Mouse (Mus musculus) hindbrain, embryonic 11.5 days (tissue): ENCODE measurements at regions not wholly inside any gene's neighbourhood (a gene's known extent, or its start where the extent isn't known, plus 50 kb on each side); places are given as distances from the start of the nearest gene placed in this dataset.

Experiments
- ATAC-seq: fragments of 200-750 bp; cut with Nextera tagmentation; 2 replicates; pipeline ENCODE4 v1.8.0; 2017; ENCODE audit warnings: mild to moderate bottlenecking, moderate TSS enrichment, moderate library complexity; ENCODE audit not compliant: low FRiP score
- DNase-seq: peaks from one replicate; pipeline ENCODE4 v3.0.0-alpha.2; 2015; ENCODE audit warnings: low spot score
- H3K27ac ChIP-seq: fragments of 300-500 bp; sonication (generic); 2 replicates; pipeline ENCODE4 v1.5.1; 2014; ENCODE audit warnings: mild to moderate bottlenecking, low read depth, low read length
- H3K27me3 ChIP-seq: fragments of 300-500 bp; sonication (generic); 2 replicates; pipeline ENCODE4 v1.6.1; 2014; ENCODE audit warnings: mild to moderate bottlenecking, low read length, moderate library complexity, mixed read lengths; ENCODE audit not compliant: control insufficient read depth, insufficient read depth
- H3K36me3 ChIP-seq: fragments of 300-500 bp; sonication (generic); 2 replicates; pipeline ENCODE4 v1.6.1; 2014; ENCODE audit warnings: mild to moderate bottlenecking, low read length, moderate library complexity, mixed read lengths; ENCODE audit not compliant: control insufficient read depth, insufficient read depth
- H3K4me1 ChIP-seq: fragments of 300-500 bp; sonication (generic); replicated peaks from 2 replicates; pipeline ENCODE4 v1.6.1; 2014; ENCODE audit warnings: low read length, mixed read lengths; ENCODE audit not compliant: control insufficient read depth, insufficient read depth
- H3K4me2 ChIP-seq: fragments of 300-500 bp; sonication (generic); replicated peaks from 2 replicates; pipeline ENCODE4 v1.6.1; 2014; ENCODE audit warnings: mild to moderate bottlenecking, low read depth, low read length
- H3K4me3 ChIP-seq: fragments of 300-500 bp; sonication (generic); 2 replicates; pipeline ENCODE4 v1.5.1; 2014; ENCODE audit warnings: low read depth, low read length
- H3K9ac ChIP-seq: fragments of 300-500 bp; sonication (generic); 2 replicates; pipeline ENCODE4 v1.6.1; 2014; ENCODE audit warnings: low read depth, low read length
- H3K9me3 ChIP-seq: fragments of 300-500 bp; sonication (generic); 2 replicates; pipeline ENCODE4 v1.6.1; 2016; ENCODE audit warnings: low read length; ENCODE audit not compliant: control insufficient read depth
- WGBS: fragments of 180-500 bp; shearing (Covaris S2); extraction: QIAGEN DNeasy Blood & Tissue Kit; methylation state at CpG from one replicate; pipeline ENCODE4 v1.1.7; 2014; 5-methylcytosine and 5-hydroxymethylcytosine counted together

GRCm38 (mm10) chr15:74461935-74462334 lies 174.2 kb downstream of the Mroh4 start:
- ATAC-seq (no peak), DNase-seq (no peak)
- no peak overlapping the region for H3K4me3 ChIP-seq
- H3K27ac ChIP-seq, result no peak overlapping the region
- no peaks in the 10 kb centered on the region for H3K4me1 ChIP-seq
- 87% methylated on average over 5 of the region's 5 CpGs for WGBS
- H3K9ac ChIP-seq, result no peak overlapping the region
- H3K27me3 ChIP-seq, result no peaks in the 10 kb centered on the region
- H3K4me2 ChIP-seq, result no peak overlapping the region
- H3K9me3 ChIP-seq, result no peaks in the 10 kb centered on the region
- H3K36me3 ChIP-seq, result no peaks in the 10 kb centered on the region

- Histone ChIP-seq H3K36me3 (no peaks in the 10 kb centered on the region), H3K4me2 (no peak overlapping the region), H3K9me3 (no peaks in the 10 kb centered on the region), H3K27ac (no peak overlapping the region), H3K4me1 (no peaks in the 10 kb centered on the region), H3K9ac (no peak overlapping the region), H3K27me3 (no peaks in the 10 kb centered on the region), H3K4me3 (no peak overlapping the region)
- DNase-seq (no peak), ATAC-seq (no peak)
- 82% methylated on average over 12 of the region's 12 CpGs for WGBS
These were observed 176.7 kb downstream of the Mroh4 start for GRCm38 (mm10) chr15:74459345-74459975.

GRCm38 (mm10) chr15:74458940-74459339 lies 177.2 kb downstream of the Mroh4 start:
- no peak overlapping the region for H3K9ac ChIP-seq
- no peaks in the 10 kb centered on the region for H3K36me3 ChIP-seq
- no peak overlapping the region for H3K27ac ChIP-seq
- ATAC-seq (no peak), DNase-seq (no peak)
- H3K4me1 ChIP-seq, result no peaks in the 10 kb centered on the region
- H3K27me3 ChIP-seq, result no peaks in the 10 kb centered on the region
- 94% methylated on average over 9 of the region's 9 CpGs for WGBS
- no peak overlapping the region for H3K4me3 ChIP-seq
- no peaks in the 10 kb centered on the region for H3K9me3 ChIP-seq
- H3K4me2 ChIP-seq, result no peak overlapping the region

GRCm38 (mm10) chr15:74457965-74458364 lies 178.2 kb downstream of the Mroh4 start:
- H3K4me3 ChIP-seq, result no peak overlapping the region
- WGBS, result 86% methylated on average over 3 of the region's 3 CpGs
- H3K27me3 ChIP-seq, result no peaks in the 10 kb centered on the region
- no peak overlapping the region for H3K27ac ChIP-seq
- ATAC-seq (no peak), DNase-seq (no peak)
- H3K4me2 ChIP-seq, result no peak overlapping the region
- no peaks in the 10 kb centered on the region for H3K4me1 ChIP-seq
- no peaks in the 10 kb centered on the region for H3K36me3 ChIP-seq
- no peak overlapping the region for H3K9ac ChIP-seq
- no peaks in the 10 kb centered on the region for H3K9me3 ChIP-seq

- H3K27me3 ChIP-seq, result no peaks in the 10 kb centered on the region
- no peak overlapping the region for H3K4me2 ChIP-seq
- 85% methylated on average over 6 of the region's 6 CpGs for WGBS
- no peak for DNase-seq
- no peak overlapping the region for H3K9ac ChIP-seq
- H3K9me3 ChIP-seq, result no peaks in the 10 kb centered on the region
- ATAC-seq, result no peak
- H3K4me1 ChIP-seq, result no peaks in the 10 kb centered on the region
- H3K4me3 ChIP-seq, result no peak overlapping the region
- H3K36me3 ChIP-seq, result no peaks in the 10 kb centered on the region
- no peak overlapping the region for H3K27ac ChIP-seq
These were observed 179.5 kb downstream of the Mroh4 start for GRCm38 (mm10) chr15:74456675-74457040.

- H3K4me2 ChIP-seq, result no peak overlapping the region
- no peak overlapping the region for H3K27ac ChIP-seq
- no peaks in the 10 kb centered on the region for H3K4me1 ChIP-seq
- DNase-seq (no peak), ATAC-seq (no peak)
- no peaks in the 10 kb centered on the region for H3K36me3 ChIP-seq
- H3K27me3 ChIP-seq, result no peaks in the 10 kb centered on the region
- H3K9me3 ChIP-seq, result no peaks in the 10 kb centered on the region
- H3K9ac ChIP-seq, result no peak overlapping the region
- 66% methylated on average over 11 of the region's 11 CpGs for WGBS
- no peak overlapping the region for H3K4me3 ChIP-seq
These were observed 180.1 kb downstream of the Mroh4 start for GRCm38 (mm10) chr15:74455921-74456674.

- 81% methylated on average over 3 of the region's 3 CpGs for WGBS
- Histone ChIP-seq H3K9me3 (no peaks in the 10 kb centered on the region), H3K4me2 (no peak overlapping the region), H3K9ac (no peak overlapping the region), H3K27me3 (no peaks in the 10 kb centered on the region), H3K36me3 (no peaks in the 10 kb centered on the region), H3K4me3 (no peak overlapping the region), H3K4me1 (no peaks in the 10 kb centered on the region), H3K27ac (no peak overlapping the region)
- no peak for DNase-seq
- no peak for ATAC-seq
These were observed 181.6 kb downstream of the Mroh4 start for GRCm38 (mm10) chr15:74454543-74454942.

- ATAC-seq (no peak), DNase-seq (no peak)
- H3K4me1 ChIP-seq, result no peaks in the 10 kb centered on the region
- H3K9ac ChIP-seq, result no peak overlapping the region
- WGBS, result 82% methylated on average over 6 of the region's 6 CpGs
- no peaks in the 10 kb centered on the region for H3K36me3 ChIP-seq
- no peaks in the 10 kb centered on the region for H3K9me3 ChIP-seq
- H3K4me2 ChIP-seq, result no peak overlapping the region
- no peak overlapping the region for H3K27ac ChIP-seq
- no peak overlapping the region for H3K4me3 ChIP-seq
- H3K27me3 ChIP-seq, result no peaks in the 10 kb centered on the region
These were observed 182.3 kb downstream of the Mroh4 start for GRCm38 (mm10) chr15:74453810-74454209.

GRCm38 (mm10) chr15:74452426-74452825 lies 183.7 kb downstream of the Mroh4 start:
- 91% methylated on average over 3 of the region's 3 CpGs for WGBS
- Histone ChIP-seq H3K27me3 (no peaks in the 10 kb centered on the region), H3K4me3 (no peak overlapping the region), H3K36me3 (no peaks in the 10 kb centered on the region), H3K27ac (no peak overlapping the region), H3K4me1 (no peaks in the 10 kb centered on the region), H3K9ac (no peak overlapping the region), H3K4me2 (no peak overlapping the region), H3K9me3 (no peaks in the 10 kb centered on the region)
- DNase-seq (no peak), ATAC-seq (no peak)
